Mouse (Mus musculus) fat pad, adult 2 months (tissue): ENCODE measurements around the gene Mical2.

Experiments
- DNase-seq: peaks from one replicate; pipeline ENCODE4 v3.0.0-alpha.2; 2011; ENCODE audit warnings: low read depth, low spot score; ENCODE audit errors: extremely low read depth

Mical2 gene

GRCm38 (mm10) chr7:112225615-112226262 is at the start of gene Mical2:
Mical2 (plus strand) TSS chr7:112225856.
- no peak for DNase-seq

GRCm38 (mm10) chr7:112176627-112177026 is 49.0 kb upstream of the Mical2 start:
- DNase-seq: no peak

GRCm38 (mm10) chr7:112180235-112180705 is 45.4 kb upstream of the Mical2 start:
- no peak for DNase-seq

GRCm38 (mm10) chr7:112183258-112183841 is 42.3 kb upstream of the Mical2 start:
- no peak for DNase-seq

- no peak for DNase-seq
Measured at GRCm38 (mm10) chr7:112184519-112185225, 41.0 kb upstream of the Mical2 start.

DNA sequence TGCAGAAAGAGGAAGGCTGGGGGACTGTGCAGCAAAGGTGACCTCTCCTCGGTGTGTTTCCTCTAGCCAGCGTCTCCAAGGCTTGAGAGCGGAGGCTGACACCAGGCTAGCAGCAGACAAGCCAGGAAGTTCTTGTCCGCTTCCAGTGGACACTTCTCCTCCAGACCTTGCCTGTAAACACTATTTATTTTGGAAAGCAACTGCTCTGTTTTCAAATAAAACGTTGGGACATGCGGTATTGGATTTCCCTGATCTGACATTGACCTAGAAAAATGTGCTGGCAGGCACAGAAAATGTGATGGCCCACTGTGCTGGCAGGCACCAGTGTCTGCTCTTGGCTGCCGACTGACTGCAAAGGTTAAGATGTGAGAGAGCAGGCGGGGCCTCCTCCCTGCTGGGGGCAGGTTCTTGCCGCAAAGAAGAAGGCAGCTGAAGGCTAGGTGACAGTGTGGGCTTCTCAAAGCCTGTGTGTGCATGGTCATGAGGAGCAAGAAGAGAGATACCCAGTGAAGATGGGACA is 40.4 kb upstream of the Mical2 start:
- DNase-seq: no peak

DNA sequence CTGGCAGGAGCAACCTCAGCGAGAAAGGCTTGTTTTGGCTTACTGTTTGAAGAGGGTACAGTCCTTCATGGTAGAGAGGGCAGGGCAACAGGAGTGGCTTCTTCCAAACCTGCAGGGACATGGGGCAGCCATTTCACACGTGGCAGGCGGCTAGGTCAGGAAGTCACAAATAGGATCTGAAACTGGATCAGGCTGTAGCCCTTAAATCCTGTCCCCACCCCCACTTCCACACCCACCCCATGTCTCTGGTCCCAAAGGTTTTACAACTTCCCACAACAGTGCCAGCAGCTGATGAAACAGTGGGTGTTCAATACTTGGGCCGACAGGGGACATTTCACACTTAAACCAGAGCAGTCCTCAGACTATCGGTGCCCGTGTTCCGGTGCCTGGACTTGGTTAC is 38.8 kb upstream of the Mical2 start:
- no peak for DNase-seq

- no peak for DNase-seq
Measured at GRCm38 (mm10) chr7:112187536-112188459, 37.9 kb upstream of the Mical2 start.

DNA sequence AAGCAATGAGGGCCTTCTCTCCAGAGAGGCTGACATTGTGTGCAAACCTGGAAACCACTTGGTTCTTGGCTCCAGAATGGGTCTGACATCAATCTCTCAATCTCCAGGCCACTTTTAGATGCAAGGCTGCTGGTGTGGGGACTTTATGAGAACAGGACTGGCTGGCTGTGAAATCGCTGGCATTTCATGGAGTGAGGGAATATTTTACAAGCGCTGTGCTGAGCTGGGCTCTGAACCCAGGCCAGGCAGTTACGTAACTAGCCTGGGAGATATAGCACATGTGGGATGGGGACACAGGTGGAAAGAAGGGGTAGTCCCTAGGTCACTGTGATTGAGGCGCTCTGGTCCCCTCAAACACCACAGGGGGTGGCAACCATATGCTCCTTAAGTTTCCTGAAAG is 33.4 kb upstream of the Mical2 start:
- no peak for DNase-seq

DNA sequence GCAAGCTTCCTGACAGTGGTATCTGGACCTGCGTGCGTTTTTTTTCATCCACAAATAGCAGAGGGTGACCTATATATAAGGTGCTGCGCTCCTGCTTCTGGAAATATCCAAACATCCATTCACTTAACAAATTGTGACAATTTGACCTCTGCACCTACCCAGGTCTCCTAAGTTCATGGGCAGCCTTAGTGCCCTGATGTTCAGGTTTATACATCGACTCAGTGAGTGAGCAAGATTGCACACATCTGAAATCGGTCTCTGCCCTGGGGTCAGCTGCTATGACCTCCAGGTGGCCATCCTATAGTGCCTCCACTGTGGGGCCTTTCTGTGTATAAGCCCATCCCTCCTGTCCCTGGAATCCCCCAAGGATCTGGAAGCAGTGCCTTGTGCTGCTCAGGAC is 32.9 kb upstream of the Mical2 start:
- no peak for DNase-seq

GRCm38 (mm10) chr7:112194286-112194685 is 31.4 kb upstream of the Mical2 start:
- DNase-seq: no peak

GRCm38 (mm10) chr7:112197461-112197860 is 28.2 kb upstream of the Mical2 start:
- no peak for DNase-seq

GRCm38 (mm10) chr7:112199343-112199742 is 26.3 kb upstream of the Mical2 start:
- DNase-seq: no peak

DNA sequence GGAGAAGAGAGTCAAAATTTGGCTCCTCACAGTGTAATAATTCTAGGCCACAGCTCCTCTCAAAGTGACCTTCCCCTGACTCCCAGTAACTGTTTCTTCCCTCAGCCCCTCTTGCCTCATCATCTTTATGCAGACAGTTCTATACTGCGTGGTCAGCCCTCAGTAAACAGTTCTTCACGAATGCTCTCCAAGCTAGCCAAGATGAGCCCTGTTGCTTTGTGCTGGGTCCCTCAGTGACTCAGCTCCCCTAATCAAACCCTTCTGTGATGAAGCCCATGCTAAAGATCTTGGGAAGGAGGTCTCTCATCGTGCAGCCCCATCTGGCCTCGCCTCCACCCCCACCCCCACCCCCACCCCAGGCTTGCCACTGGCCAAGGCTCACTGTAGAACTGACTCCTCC is 24.9 kb upstream of the Mical2 start:
- DNase-seq: no peak

- no peak for DNase-seq
Measured at GRCm38 (mm10) chr7:112202194-112202593, 23.5 kb upstream of the Mical2 start.

GRCm38 (mm10) chr7:112202843-112203242 is 22.8 kb upstream of the Mical2 start:
- DNase-seq: no peak

- no peak for DNase-seq
Measured at GRCm38 (mm10) chr7:112203937-112204336, 21.7 kb upstream of the Mical2 start.

DNA sequence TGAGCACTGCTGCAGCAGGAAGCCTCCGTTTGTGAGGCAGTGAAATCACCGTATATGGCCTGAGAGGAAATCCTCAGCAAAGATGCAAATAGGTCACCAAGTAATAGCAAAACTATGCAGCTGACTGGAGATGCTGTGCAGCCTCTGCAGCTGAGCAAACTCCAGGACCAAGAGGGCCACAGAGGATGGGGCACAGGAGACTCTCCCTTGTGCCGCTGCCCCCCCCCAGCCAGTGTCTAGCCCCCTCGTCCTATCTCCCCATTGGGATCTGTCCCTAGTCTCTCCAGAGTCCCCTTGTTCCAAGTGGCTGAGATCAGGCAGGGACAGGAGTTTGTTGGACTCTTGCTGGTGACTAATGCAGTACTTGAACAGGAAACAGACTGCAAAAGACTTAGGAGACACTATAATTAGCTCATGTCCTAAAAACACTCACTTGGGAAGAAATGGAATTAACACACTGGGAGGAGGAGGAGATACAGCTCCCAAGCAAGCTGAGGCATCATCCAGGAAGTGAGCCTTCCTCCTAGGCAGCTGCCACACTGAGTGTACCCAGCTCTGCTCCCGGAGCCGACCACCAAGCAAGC is 21.2 kb upstream of the Mical2 start:
- DNase-seq: no peak

DNA sequence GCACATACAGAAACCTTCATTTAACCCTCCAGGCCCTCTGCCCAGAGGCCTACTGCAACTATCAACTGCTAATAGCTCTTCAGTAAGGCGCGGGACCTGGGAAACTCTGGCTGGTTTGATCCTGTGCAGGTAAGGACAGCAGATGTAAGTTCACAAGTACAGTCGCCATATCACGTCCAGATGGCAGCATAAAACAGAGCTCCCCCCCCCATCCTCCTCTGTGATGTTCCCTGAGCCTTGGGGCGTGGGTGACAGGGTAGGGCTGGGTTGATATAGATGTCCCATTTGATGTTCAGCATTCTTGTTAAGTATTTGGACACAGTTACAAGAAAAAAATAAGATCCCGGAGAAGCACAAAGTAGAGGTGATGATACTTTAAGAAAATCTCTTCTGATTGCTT is 20.1 kb upstream of the Mical2 start:
- DNase-seq: no peak

- no peak for DNase-seq
Measured at GRCm38 (mm10) chr7:112207717-112208116, 17.9 kb upstream of the Mical2 start.
